Mouse (Mus musculus) heart, adult 18-20 months (tissue): Measurements from ENCODE around the gene Zfp442. TPM values are rescaled to one million over a fixed set of nuclear protein-coding genes. Genes with fewer than 3 reads are reported as not detected.
A peak's percentile ranks its signal among the peaks of the same experiment; 100 is the strongest.
"Not testable (repeated sequence)": the region's sequence is repeated elsewhere in the genome, so short reads cannot be mapped to it uniquely, and the experiment has no call there.

Experiments used
- DNase-seq, 2 experiments: peaks; one replicate each; pipeline ENCODE4 v3.0.0; 2021 to 2022; ENCODE audit warnings: mixed read lengths in 1 of 2
- long read RNA-seq, 2 experiments: library from polyadenylated mRNA; stranded (forward); transcript quantifications; one replicate each; pipeline ENCODE4 v2.0.0; 2021
- total RNA-seq, 2 experiments: library from RNA; stranded (reverse); gene quantifications; 2 replicates each; pipeline ENCODE4 v1.2.3; 2021

The Zfp442 gene
- 1 to 10 TPM; 6.5 to 7.5 TPM for total RNA-seq
- long read RNA-seq, experiment 1, partial matches to known transcripts, result 0 of 4 reads
- long read RNA-seq, experiment 1, other reads (novel, unspliced or antisense), result 2 of 4 reads
- long read RNA-seq, experiment 2, partial matches to known transcripts, result 1 of 1 reads
- long read RNA-seq, experiment 2, other reads (novel, unspliced or antisense), result 0 of 1 reads

DNA sequence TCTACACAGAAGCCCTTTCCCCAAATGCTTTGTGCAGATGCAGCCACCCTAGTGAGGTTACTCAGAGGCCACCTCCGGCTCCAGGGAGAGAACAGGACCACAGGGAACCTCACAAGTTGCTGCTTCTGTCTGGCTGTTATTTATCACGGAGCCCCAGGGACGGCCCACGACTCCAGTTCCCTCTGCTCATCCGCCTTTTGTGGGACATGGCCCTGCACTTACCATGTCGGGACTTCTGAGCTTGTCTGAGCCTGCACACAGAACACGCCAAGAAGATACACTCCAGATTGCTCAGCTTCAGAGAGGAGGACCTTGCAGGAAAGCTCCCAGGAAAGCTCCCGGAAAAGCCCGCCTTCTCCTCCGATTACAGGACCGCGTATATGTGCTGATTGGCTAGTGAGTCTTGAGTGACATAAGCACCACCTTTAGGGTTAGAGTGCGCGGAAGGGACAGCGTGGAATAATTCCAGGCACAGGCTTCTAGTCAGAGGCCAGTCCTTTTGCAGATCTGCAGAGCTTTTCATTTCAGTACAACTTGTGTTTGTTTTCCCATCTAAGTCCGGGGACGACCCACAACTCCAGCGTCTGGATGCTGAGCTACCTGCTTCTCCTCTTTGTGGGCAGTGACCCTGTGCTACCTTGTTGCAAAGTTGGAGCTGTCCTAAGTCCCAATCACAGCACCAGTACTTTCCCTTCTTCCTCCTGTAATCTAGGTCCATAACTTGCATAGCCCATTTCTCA is at the start of gene Zfp442:
Zfp442 (minus strand) TSS at position 307 of the 740 bp plus-strand sequence.
- peak; percentile 85 to 86 for DNase-seq

- DNase-seq, result not testable (repeated sequence)
These were observed 49.1 kb upstream of the Zfp442 start for GRCm38 (mm10) chr2:150500124-150500973.

- DNase-seq, result no peak
These were observed 41.7 kb upstream of the Zfp442 start for GRCm38 (mm10) chr2:150493031-150493430.

GRCm38 (mm10) chr2:150484939-150485778 is 33.9 kb upstream of the Zfp442 start, which contains the start of gene Zfp345:
TSS of gene Zfp345 (minus strand) at chr2:150485091.
- DNase-seq, result peak; percentile 2 to 22

- DNase-seq, result not testable (repeated sequence)
These were observed 12.2 kb downstream of the Zfp442 start for GRCm38 (mm10) chr2:150439084-150439483.

DNA sequence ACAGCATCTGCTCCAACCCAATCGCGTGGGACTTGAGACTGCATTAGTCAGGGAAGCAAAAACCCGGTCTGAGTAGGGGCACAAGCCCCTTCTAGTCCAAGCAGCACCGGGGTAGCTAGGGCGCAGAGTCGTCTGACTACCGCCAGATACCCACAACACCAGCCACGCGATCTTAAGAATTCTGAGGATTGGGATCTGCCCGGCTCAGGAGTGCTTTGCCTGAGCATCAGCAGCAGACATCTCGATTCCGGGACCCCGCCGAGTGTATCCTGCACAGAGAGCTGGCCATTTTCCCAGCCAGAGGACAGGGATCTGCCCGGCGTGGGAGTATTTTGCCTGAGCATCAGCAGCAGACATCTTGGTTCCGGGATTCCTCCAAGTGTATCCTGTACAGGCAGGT is 39.1 kb downstream of the Zfp442 start:
- not testable (repeated sequence) for DNase-seq

- DNase-seq, result no peak
These were observed 61.1 kb downstream of the Zfp442 start for GRCm38 (mm10) chr2:150390198-150390597.

DNA sequence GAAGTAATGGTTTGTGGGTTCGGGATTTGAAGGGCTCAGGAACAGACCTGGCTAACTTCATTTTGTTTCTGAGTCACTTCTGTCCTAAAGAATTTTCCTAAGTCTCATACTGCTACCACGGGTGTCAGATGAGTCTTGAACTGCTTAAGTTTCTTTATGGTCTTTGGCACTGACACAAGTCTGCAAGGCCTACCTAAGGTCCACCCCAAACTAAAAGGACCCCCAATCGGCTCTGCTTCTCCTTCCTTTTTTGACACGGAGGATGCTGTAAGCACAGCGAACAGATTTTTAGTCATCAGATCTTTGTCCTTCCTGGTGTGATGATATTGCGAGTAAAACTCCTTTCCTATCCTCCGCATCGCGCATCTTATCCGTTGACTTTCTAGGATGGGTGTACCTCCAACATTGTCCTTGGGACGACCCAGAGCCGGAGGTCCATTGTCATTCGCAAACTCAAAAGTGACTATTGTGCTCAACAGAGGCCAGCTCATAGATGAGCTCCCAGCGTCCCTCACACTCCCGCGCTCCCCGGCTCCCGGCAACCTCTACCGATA is 65.7 kb downstream of the Zfp442 start:
- not testable (repeated sequence) for DNase-seq

DNA sequence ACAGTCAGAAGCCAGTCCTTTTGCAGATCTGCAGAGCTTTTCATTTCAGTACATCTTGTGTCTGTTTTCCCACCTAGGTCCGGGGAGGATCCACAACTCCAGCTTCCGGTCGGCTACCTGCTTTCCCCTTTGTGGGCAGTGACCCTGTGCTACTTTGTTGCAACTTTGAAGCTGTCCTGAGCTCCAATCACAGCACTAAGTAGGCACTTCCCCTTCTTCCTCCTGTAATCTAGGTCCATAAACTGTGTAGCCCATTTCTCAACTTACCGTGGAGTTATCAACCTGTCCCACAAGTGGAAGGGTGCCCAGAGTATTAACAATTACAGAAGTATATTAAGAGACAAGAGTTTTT is 88.4 kb downstream of the Zfp442 start:
- DNase-seq, result no peak

DNA sequence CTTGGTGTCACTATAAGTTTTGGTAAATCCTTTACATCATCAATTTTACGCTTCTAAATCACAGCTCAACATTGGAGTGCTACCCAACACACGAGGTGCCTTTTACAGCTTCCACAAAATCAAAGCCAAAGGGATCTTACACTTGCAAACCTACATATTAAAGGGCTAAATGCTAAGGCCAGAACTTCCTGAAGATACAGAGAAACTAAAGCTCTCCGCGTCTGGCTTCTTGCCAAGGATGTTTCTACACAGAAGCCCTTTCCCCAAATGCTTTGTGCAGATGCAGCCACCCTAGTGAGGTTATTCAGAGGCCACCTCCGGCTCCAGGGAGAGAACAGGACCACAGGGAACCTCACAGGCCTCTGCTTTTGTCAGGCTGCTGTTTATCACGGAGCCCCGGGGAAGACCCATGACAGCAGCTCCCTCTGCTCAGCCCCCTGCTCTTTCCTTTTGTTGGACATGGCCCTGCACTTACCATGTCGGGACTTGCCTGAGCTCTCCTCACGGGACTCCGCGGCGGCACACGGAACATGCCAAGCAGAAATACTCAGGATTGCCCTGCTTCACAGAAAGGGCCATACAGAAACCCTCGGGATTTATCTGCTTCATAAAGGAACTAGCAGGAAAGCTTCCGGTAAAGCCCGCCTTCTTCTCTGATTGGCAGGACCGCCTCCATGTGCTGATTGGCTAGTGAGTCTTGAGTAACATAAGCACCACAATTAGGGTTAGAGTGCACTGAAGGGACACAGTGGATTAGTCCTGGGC is 89.0 kb downstream of the Zfp442 start, which contains the start of gene 3300002I08Rik:
3300002I08Rik (minus strand) TSS at position 653 of the 765 bp plus-strand sequence.
- peak; percentile 94 to 96 for DNase-seq

Other genes starting within 250 kb of the Zfp442 start
- gene Zfp937, start 233.4 kb downstream of the Zfp442 start, total RNA-seq, result 1 to 10 TPM; 1.9 to 2.1 TPM
- 1 to 10 TPM; 1.9 to 2.3 TPM for gene Gm21994, start 195.9 kb downstream of the Zfp442 start, total RNA-seq
- under 1 TPM in 1 of 2 experiments, not detected in 1; 0.10 TPM for gene Gm14124, start 194.0 kb downstream of the Zfp442 start, total RNA-seq
- 1 to 10 TPM; 2.0 to 2.6 TPM for gene Gm10130, start 127.8 kb downstream of the Zfp442 start, total RNA-seq
- 1 to 10 TPM; 1.8 to 3.7 TPM for gene 3300002I08Rik, start 88.7 kb downstream of the Zfp442 start, total RNA-seq
- under 1 TPM; 0.20 to 0.26 TPM for gene Zfp345, start 33.6 kb upstream of the Zfp442 start, total RNA-seq
- under 1 TPM; 0.27 to 0.49 TPM for gene Cst7, start 118.9 kb upstream of the Zfp442 start, total RNA-seq
- 10 to 100 TPM; 62.2 to 67.1 TPM for gene Apmap, start 157.1 kb upstream of the Zfp442 start, total RNA-seq
- gene Acss1, start 217.0 kb upstream of the Zfp442 start, total RNA-seq, result 100 to 1,000 TPM; 261 to 288 TPM
- gene Vsx1, start 237.9 kb upstream of the Zfp442 start, total RNA-seq, result under 1 TPM in 1 of 2 experiments, not detected in 1; 0.10 TPM